Mouse (Mus musculus) ES-E14 (cell line): ENCODE measurements at regions not wholly inside any gene's neighbourhood (a gene's known extent, or its start where the extent isn't known, plus 50 kb on each side); places are given as distances from the start of the nearest gene placed in this dataset.

Experiments
- CHD2 ChIP-seq: IDR thresholded peaks from 2 replicates; pipeline ENCODE4 v1.6.1; 2014; ENCODE audit warnings: mild to moderate bottlenecking, low read depth, low read length, inconsistent platforms
- ZC3H11A ChIP-seq: IDR thresholded peaks from 2 replicates; pipeline ENCODE4 v1.6.1; 2012; ENCODE audit warnings: low read depth, mild to moderate bottlenecking, inconsistent platforms, low read length, borderline replicate concordance
- ZNF384 ChIP-seq: IDR thresholded peaks from 2 replicates; pipeline ENCODE4 v1.6.1; 2012; ENCODE audit warnings: low read depth, low read length, inconsistent platforms

DNA sequence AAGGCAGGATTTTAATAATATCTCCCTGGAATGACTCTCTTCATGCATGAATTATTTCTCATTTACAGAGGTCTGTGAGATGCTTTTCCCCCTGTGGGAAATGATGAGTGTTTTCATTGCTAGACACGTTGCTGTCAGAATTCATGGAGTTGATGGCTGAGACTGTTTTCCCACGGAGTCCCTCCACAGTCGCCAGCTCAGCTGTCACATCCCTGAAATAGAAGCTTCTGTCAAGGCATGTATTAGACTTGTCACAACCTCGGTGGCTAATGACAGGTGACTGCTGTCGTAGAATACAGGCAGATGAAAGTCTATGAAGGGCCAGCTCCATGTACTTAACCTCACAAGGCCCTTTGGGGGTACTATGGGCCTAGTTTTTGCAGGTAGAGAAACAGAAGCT lies 212.4 kb downstream of the Abcc12 start:
- no peak for TF ChIP-seq ZNF384
- no peak for TF ChIP-seq CHD2
- TF ChIP-seq ZC3H11A = no peak
